Mouse (Mus musculus) lung, adult 2 months (tissue): Measurements from ENCODE around the gene Cbx5.

ENCODE experiments used
- CTCF ChIP-seq: fragments of 200-500 bp; IDR thresholded peaks from 2 replicates; pipeline ENCODE4 v1.5.1; 2011; ENCODE audit warnings: mild to moderate bottlenecking, low read length, control low read depth; ENCODE audit not compliant: insufficient read depth
- POLR2A ChIP-seq: fragments of 200-500 bp; IDR thresholded peaks from 2 replicates; pipeline ENCODE4 v1.6.1; 2011; ENCODE audit warnings: low read depth, mild to moderate bottlenecking, control low read depth, low read length, borderline replicate concordance; ENCODE audit errors: extremely low read depth

GRCm38 (mm10) chr15:103190531-103191462 lies 48.8 kb downstream of the Cbx5 start:
- TF ChIP-seq CTCF (peak; percentile 73), POLR2A (no peak)
